Mouse (Mus musculus): ENCODE data around the gene Ptger3. TPM values are rescaled to one million over a fixed set of nuclear protein-coding genes. Genes with fewer than 3 reads are reported as not detected.

Ptger3 gene
- polyA plus RNA-seq, 2 experiments: 1.4 to 2.3 TPM

GRCm38 (mm10) chr3:157565196-157565595 is 1.5 kb upstream of the Ptger3 start:
- Histone ChIP-seq H3K4me1 (replicated peaks; ENCODE audit: control insufficient read depth in 2 of 2, insufficient read depth in 2 of 2, low read length in 1 of 2) (no peaks in the 10 kb centered on the region), H3K27me3 (ENCODE audit: control insufficient read depth, insufficient read depth, low read length) (peaks cover 18% of the 10 kb centered on the region), H3K4me3 (ENCODE audit: insufficient read depth in 1 of 2, low read depth in 2 of 2, low read length in 2 of 2) (no peak overlapping the region), H3K4me2 (ENCODE audit: low read depth) (no peak overlapping the region), H3K27ac (no peak overlapping the region), H3K9ac (replicated peaks) (no peak overlapping the region), H3K9me3 (ENCODE audit: control insufficient read depth, low read length) (no peaks in the 10 kb centered on the region), H3K36me3 (replicated peaks; ENCODE audit: control insufficient read depth, insufficient read depth, low read depth) (no peaks in the 10 kb centered on the region)
- ATAC-seq (ENCODE audit: insufficient read depth) (no peak), DNase-seq (ENCODE audit: low read depth in 3 of 3, low spot score in 3 of 3) (peak in 2 of 3 experiments; percentile 31 to 35)
- WGBS (ENCODE audit: insufficient replicate concordance): 4% methylated on average over 2 of the region's 2 CpGs
- TF ChIP-seq CTCF (IDR thresholded peaks at IDR 0.05; ENCODE audit: low read depth) (peak; percentile 45; the same call in 1 of the 2 replicates), EP300 (IDR thresholded peaks at IDR 0.05; ENCODE audit: low read depth) (no peak)

GRCm38 (mm10) chr3:157567566-157568132 is 957 bp downstream of the Ptger3 start:
- H3K9me3 ChIP-seq (ENCODE audit: control insufficient read depth, low read length): no peaks in the 10 kb centered on the region
- ATAC-seq (ENCODE audit: insufficient read depth) (peak; percentile 13; the same call in 1 of the 2 replicates), DNase-seq (ENCODE audit: low read depth in 3 of 3, low spot score in 3 of 3) (no peak)
- no peak overlapping the region for H3K9ac ChIP-seq (replicated peaks)
- H3K36me3 ChIP-seq (replicated peaks; ENCODE audit: control insufficient read depth, insufficient read depth, low read depth): no peaks in the 10 kb centered on the region
- peak overlapping the region; percentile 29 to 51 for H3K4me3 ChIP-seq (ENCODE audit: insufficient read depth in 1 of 2, low read depth in 2 of 2, low read length in 2 of 2)
- TF ChIP-seq EP300 (IDR thresholded peaks at IDR 0.05; ENCODE audit: low read depth) (no peak), CTCF (IDR thresholded peaks at IDR 0.05; ENCODE audit: low read depth) (no peak)
- no peaks in the 10 kb centered on the region; a peak in 1 of 4 replicates for H3K4me1 ChIP-seq (replicated peaks; ENCODE audit: control insufficient read depth in 2 of 2, insufficient read depth in 2 of 2, low read length in 1 of 2)
- peak overlapping the region; percentile 72 for H3K4me2 ChIP-seq (ENCODE audit: low read depth)
- no peak overlapping the region for H3K27ac ChIP-seq
- whole genome bisulfite sequencing (ENCODE audit: insufficient replicate concordance): 1% methylated on average over 34 of the region's 34 CpGs
- peaks cover 18% of the 10 kb centered on the region for H3K27me3 ChIP-seq (ENCODE audit: control insufficient read depth, insufficient read depth, low read length)

- DNase-seq (ENCODE audit: low read depth in 3 of 3, low spot score in 3 of 3) (no peak), ATAC-seq (ENCODE audit: insufficient read depth) (no peak)
- Histone ChIP-seq H3K9me3 (ENCODE audit: control insufficient read depth, low read length) (no peaks in the 10 kb centered on the region), H3K4me1 (replicated peaks; ENCODE audit: control insufficient read depth in 2 of 2, insufficient read depth in 2 of 2, low read length in 1 of 2) (peaks cover 0 to 16% of the 10 kb centered on the region in 2 experiments; a peak in 2 of 4 replicates), H3K9ac (replicated peaks) (no peak overlapping the region; the same call in 1 of the 2 replicates), H3K27me3 (ENCODE audit: control insufficient read depth, insufficient read depth, low read length) (peaks cover 12% of the 10 kb centered on the region), H3K36me3 (replicated peaks; ENCODE audit: control insufficient read depth, insufficient read depth, low read depth) (no peaks in the 10 kb centered on the region), H3K4me2 (ENCODE audit: low read depth) (peak overlapping the region; percentile 24), H3K4me3 (ENCODE audit: insufficient read depth in 1 of 2, low read depth in 2 of 2, low read length in 2 of 2) (no peak overlapping the region), H3K27ac (no peak overlapping the region)
- no peak for TF ChIP-seq CTCF (IDR thresholded peaks at IDR 0.05; ENCODE audit: low read depth)
- no peak for TF ChIP-seq EP300 (IDR thresholded peaks at IDR 0.05; ENCODE audit: low read depth)
- 26% methylated on average over 6 of the region's 6 CpGs for WGBS (ENCODE audit: insufficient replicate concordance)
Observed at GRCm38 (mm10) chr3:157572011-157572410, 5.3 kb downstream of the Ptger3 start.

- no peak overlapping the region for H3K4me2 ChIP-seq (ENCODE audit: low read depth)
- no peak for TF ChIP-seq CTCF (IDR thresholded peaks at IDR 0.05; ENCODE audit: low read depth)
- no peak for TF ChIP-seq EP300 (IDR thresholded peaks at IDR 0.05; ENCODE audit: low read depth)
- peaks cover 3 to 42% of the 10 kb centered on the region in 2 experiments; a peak in 3 of 4 replicates for H3K4me1 ChIP-seq (replicated peaks; ENCODE audit: control insufficient read depth in 2 of 2, insufficient read depth in 2 of 2, low read length in 1 of 2)
- H3K9ac ChIP-seq (replicated peaks): no peak overlapping the region
- H3K36me3 ChIP-seq (replicated peaks; ENCODE audit: control insufficient read depth, insufficient read depth, low read depth): no peaks in the 10 kb centered on the region
- H3K27me3 ChIP-seq (ENCODE audit: control insufficient read depth, insufficient read depth, low read length): no peaks in the 10 kb centered on the region
- H3K4me3 ChIP-seq (ENCODE audit: insufficient read depth in 1 of 2, low read depth in 2 of 2, low read length in 2 of 2): no peak overlapping the region
- WGBS (ENCODE audit: insufficient replicate concordance): 16% methylated on average over 9 of the region's 9 CpGs
- no peak overlapping the region for H3K27ac ChIP-seq
- H3K9me3 ChIP-seq (ENCODE audit: control insufficient read depth, low read length): no peaks in the 10 kb centered on the region
- no peak for DNase-seq (ENCODE audit: low read depth in 3 of 3, low spot score in 3 of 3)
- peak; percentile 40 for ATAC-seq (ENCODE audit: insufficient read depth)
Observed at GRCm38 (mm10) chr3:157575441-157576342, 9.0 kb downstream of the Ptger3 start.

- no peak overlapping the region for H3K27ac ChIP-seq
- H3K4me2 ChIP-seq (ENCODE audit: low read depth): no peak overlapping the region
- peaks cover 3 to 46% of the 10 kb centered on the region in 2 experiments; a peak in 3 of 4 replicates for H3K4me1 ChIP-seq (replicated peaks; ENCODE audit: control insufficient read depth in 2 of 2, insufficient read depth in 2 of 2, low read length in 1 of 2)
- H3K9ac ChIP-seq (replicated peaks): no peak overlapping the region
- no peak overlapping the region for H3K4me3 ChIP-seq (ENCODE audit: insufficient read depth in 1 of 2, low read depth in 2 of 2, low read length in 2 of 2)
- no peaks in the 10 kb centered on the region for H3K36me3 ChIP-seq (replicated peaks; ENCODE audit: control insufficient read depth, insufficient read depth, low read depth)
- ATAC-seq (ENCODE audit: insufficient read depth): no peak
- DNase-seq (ENCODE audit: low read depth in 3 of 3, low spot score in 3 of 3): no peak
- TF ChIP-seq EP300 (IDR thresholded peaks at IDR 0.05; ENCODE audit: low read depth) (no peak), CTCF (IDR thresholded peaks at IDR 0.05; ENCODE audit: low read depth) (no peak)
- 23% methylated on average over 1 of the region's 1 CpGs for WGBS (ENCODE audit: insufficient replicate concordance)
- H3K9me3 ChIP-seq (ENCODE audit: control insufficient read depth, low read length): no peaks in the 10 kb centered on the region
- no peaks in the 10 kb centered on the region for H3K27me3 ChIP-seq (ENCODE audit: control insufficient read depth, insufficient read depth, low read length)
Observed at GRCm38 (mm10) chr3:157576343-157576722, 9.6 kb downstream of the Ptger3 start.
